Mouse (Mus musculus) neural tube, postnatal 0 days (tissue): Measurements from ENCODE around the gene Rab11a. TPM values are rescaled to one million over a fixed set of nuclear protein-coding genes. Genes with fewer than 3 reads are reported as not detected.

Source experiments
- microRNA-seq: library from miRNA; unstranded; fragments of <30 nt; microRNA quantifications from one replicate; pipeline ENCODE4, GENCODE M21; 2016
- polyA plus RNA-seq: library from polyadenylated mRNA; unstranded; fragments of >200 nt; fragmentation: Nextera tagmentation; extraction: Ambion mirVana; gene quantifications from 2 replicates; pipeline ENCODE4 v1.2.1, GENCODE M21; 2015

Rab11a gene
- 415 and 436 TPM in 2 replicates for polyA plus RNA-seq

GRCm38 (mm10) chr9:64737406-64738201 lies at the start of gene Rab11a:
Gene Rab11a (minus strand): TSS chr9:64737758.

Small RNA genes within 50 kb of the gene (microRNA-seq; reads per million reads assigned to microRNA genes)
- gene Gm47308 = not detected

Other genes with a start within 250 kb of the Rab11a start
- gene Dennd4a, start 73.6 kb upstream of the Rab11a start, polyA plus RNA-seq = 9.2 and 10.2 TPM in 2 replicates
- gene Slc24a1, start 213.8 kb upstream of the Rab11a start, polyA plus RNA-seq = 0.05 and 0.08 TPM in 2 replicates
- 27.2 and 27.7 TPM in 2 replicates for gene Ints14, start 223.1 kb upstream of the Rab11a start, polyA plus RNA-seq